Mouse (Mus musculus) adipose tissue, adult 10 weeks (tissue): ENCODE results near the gene Olfr478. TPM values are rescaled to one million over a fixed set of nuclear protein-coding genes. Genes with fewer than 3 reads are reported as not detected.

Source experiments
- polyA plus RNA-seq: library from polyadenylated mRNA; stranded (reverse); fragments of 350-450 nt; fragmentation: Illumina TruSeq; extraction: RNeasy Lipid Tissue Mini Kit (QIAGEN cat#74804); gene quantifications from one replicate; pipeline ENCODE4 v1.2.3, GENCODE M21; 2014; ENCODE audit warnings: low read depth, low replicate concordance

Olfr478 gene
- not detected for polyA plus RNA-seq

DNA sequence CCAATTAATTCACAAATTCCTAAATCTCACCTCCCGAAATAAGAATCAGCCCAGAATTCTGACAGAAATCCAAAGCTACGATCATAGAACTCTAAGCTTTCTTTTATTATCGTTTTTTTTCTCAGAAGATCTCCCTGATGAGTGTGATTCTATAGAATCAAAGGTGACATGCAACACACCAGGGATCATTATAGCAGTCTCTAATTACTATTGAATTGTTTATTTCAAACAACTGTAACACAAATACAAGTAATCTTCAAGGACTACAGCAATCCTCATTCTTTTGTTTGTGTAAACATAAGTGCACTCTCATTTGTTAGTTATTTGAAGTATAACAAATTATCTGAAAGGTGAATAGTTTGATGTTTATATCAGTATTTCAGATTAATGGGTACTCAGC, at the start of gene Olfr478:
Olfr478 (minus strand) TSS at position 101 of the 400 bp plus-strand sequence.

DNA sequence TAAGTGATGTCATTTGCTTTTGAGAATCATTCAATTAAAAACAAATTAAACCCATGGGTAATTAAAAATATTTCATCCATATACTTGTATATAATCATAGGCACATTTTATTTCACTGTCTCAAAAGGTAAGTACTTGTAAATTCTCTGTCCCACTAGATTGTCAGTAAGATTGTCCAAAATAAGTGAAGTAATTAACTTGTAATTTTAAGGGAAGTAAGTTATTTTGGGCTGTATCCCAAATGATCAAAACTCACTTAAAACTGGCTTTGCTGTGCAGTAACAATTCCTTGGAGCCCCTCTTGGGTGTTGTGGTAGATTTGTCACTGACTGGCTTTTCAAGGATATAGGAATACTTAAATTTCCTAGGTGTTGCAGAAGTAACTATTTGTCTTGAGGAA, 45.8 kb upstream of the Olfr478 start, which contains the start of gene Olfr481:
Olfr481 (plus strand) TSS at position 301 of the 400 bp plus-strand sequence.

DNA sequence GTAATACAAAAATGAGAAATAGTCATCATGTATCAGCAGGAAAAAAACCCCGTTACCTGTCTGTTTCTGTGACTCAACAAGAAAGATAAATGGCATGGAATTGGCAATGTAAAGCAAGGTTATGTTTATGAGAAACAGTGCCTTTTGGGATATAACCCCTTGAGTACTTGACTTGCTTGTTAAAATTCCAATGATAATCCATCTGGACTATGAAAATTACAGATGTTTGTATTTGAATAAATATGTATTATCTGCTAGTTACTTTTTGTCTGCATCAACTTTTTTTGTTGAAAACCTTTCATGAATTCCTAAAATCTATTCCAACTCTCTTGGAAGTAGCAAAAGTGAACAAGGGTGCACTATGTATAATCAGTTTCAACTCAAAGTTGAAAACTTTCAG, 33.5 kb upstream of the Olfr478 start, which contains the start of gene Olfr480:
Olfr480 (minus strand) TSS at position 101 of the 400 bp plus-strand sequence.

DNA sequence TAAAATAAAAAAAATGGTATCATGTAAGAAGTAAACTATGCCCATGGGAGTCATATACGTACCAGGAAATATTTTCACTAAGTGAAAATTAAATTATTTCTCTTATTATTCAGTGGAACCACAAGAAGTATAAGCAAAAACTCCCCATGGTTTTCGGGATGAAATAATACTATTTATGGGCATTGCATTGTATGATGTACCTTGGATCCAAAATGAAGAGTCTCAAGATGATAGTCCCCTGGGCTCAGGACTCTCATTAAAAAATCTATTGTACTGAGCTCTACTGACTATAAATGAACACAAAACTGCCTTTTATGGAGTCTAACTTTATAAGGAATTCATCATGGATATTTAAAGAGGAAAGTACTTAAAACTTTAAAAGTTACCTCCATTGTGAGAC, 16.6 kb upstream of the Olfr478 start, which contains the start of gene Olfr479:
Olfr479 (plus strand) TSS at position 301 of the 400 bp plus-strand sequence.

DNA sequence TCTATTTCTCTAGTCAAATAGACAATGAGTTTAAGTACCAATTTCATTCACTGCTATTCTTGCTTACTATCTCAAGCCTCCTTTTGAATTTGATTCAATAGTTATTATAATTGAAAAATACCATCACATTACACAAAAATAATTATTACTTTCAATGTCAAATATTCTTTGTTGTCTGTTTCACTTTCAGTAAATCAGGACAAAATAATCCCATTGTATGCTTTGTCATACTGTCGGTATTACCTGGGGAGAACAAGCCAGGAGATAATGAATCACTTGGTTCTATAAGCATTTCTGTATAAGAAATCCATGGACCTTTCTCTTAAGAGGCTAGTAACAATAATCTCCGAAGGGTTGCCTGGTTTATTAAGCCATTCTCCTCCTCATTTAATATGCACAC, 47.4 kb downstream of the Olfr478 start, which contains the start of gene Olfr477:
Olfr477 (plus strand) TSS at position 301 of the 400 bp plus-strand sequence.

Other genes with a start within 250 kb of the Olfr478 start
- 426 TPM for gene Ovch2, start 232.8 kb downstream of the Olfr478 start, polyA plus RNA-seq
- gene Olfr467, start 221.7 kb downstream of the Olfr478 start, polyA plus RNA-seq: 0.94 TPM
- gene Olfr469, start 208.4 kb downstream of the Olfr478 start, polyA plus RNA-seq: not detected
- not detected for gene Olfr470, start 186.5 kb downstream of the Olfr478 start, polyA plus RNA-seq
- gene Olfr472, start 136.1 kb downstream of the Olfr478 start, polyA plus RNA-seq: not detected
- not detected for gene Olfr473, start 103.5 kb downstream of the Olfr478 start, polyA plus RNA-seq
- gene Olfr474, start 79.3 kb downstream of the Olfr478 start, polyA plus RNA-seq: not detected
- not detected for gene Olfr476, start 69.2 kb downstream of the Olfr478 start, polyA plus RNA-seq
- gene Olfr477, start 47.3 kb downstream of the Olfr478 start, polyA plus RNA-seq: not detected
- gene Olfr479, start 16.7 kb upstream of the Olfr478 start, polyA plus RNA-seq: not detected
- gene Olfr480, start 33.4 kb upstream of the Olfr478 start, polyA plus RNA-seq: not detected
- gene Olfr481, start 45.9 kb upstream of the Olfr478 start, polyA plus RNA-seq: not detected
- gene Olfr482, start 63.6 kb upstream of the Olfr478 start, polyA plus RNA-seq: not detected
- not detected for gene Olfr483, start 66.9 kb upstream of the Olfr478 start, polyA plus RNA-seq
- gene Olfr484, start 93.5 kb upstream of the Olfr478 start, polyA plus RNA-seq: not detected
- not detected for gene Olfr485, start 125.9 kb upstream of the Olfr478 start, polyA plus RNA-seq
- not detected for gene Olfr486, start 138.8 kb upstream of the Olfr478 start, polyA plus RNA-seq
- not detected for gene Olfr487, start 180.6 kb upstream of the Olfr478 start, polyA plus RNA-seq
- not detected for gene Olfr488, start 224.4 kb upstream of the Olfr478 start, polyA plus RNA-seq